Mouse (Mus musculus): ENCODE results near the gene Brdt.

- TF ChIP-seq POLR2A (IDR thresholded peaks at IDR 0.05; ENCODE audit: borderline replicate concordance, extremely low read depth, low read depth, low read length) (no peak), CTCF (IDR thresholded peaks at IDR 0.05; ENCODE audit: insufficient read depth, low read length) (no peak)
Observed at GRCm38 (mm10) chr5:107340404-107340803, 9.4 kb downstream of the Brdt start.

Data from lung, adult 2 months (tissue).